Mouse (Mus musculus) layer of hippocampus, postnatal 25 days (tissue): ENCODE results near the gene Atad2b. TPM values are rescaled to one million over a fixed set of nuclear protein-coding genes. Genes with fewer than 3 reads are reported as not detected.
"Not testable (repeated sequence)": the region's sequence is repeated elsewhere in the genome, so short reads cannot be mapped to it uniquely, and the experiment has no call there.

Source experiments
- DNase-seq, 2 experiments: peaks; one replicate each; pipeline ENCODE4 v3.0.0; 2022; ENCODE audit warnings: mixed read lengths in 2 of 2, low spot score in 1 of 2; ENCODE audit errors: extremely low spot score in 1 of 2
- total RNA-seq, 2 experiments: library from RNA; stranded (reverse); gene quantifications; 2 replicates each; pipeline ENCODE4 v1.2.3; 2021

Atad2b gene
- total RNA-seq, result 10 to 100 TPM; 28.1 to 36.0 TPM

GRCm38 (mm10) chr12:4916994-4917804 lies at the start of gene Atad2b:
Atad2b (plus strand) TSS chr12:4917353.
- peak; percentile 94 to 97 for DNase-seq

GRCm38 (mm10) chr12:4868924-4869323 lies 48.2 kb upstream of the Atad2b start:
- no peak for DNase-seq

DNA sequence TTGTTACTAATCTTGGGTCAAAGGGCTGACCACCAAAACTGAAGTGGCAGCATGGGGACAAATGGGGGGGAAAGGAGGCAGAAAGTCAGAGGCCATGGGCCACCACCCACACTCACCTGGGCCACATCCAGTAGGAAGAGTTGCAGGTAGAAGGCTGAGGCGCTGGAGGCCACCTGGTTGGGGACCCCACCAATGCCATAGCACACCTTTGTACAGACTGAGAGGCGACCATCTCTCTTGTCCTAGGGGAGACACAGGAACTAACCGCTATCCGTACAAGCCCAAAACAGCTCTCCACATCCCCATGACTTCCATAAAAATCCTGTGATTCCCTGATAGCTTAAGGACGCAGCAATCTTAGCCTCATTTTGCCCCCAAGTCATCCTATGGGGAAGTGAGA lies 45.9 kb upstream of the Atad2b start:
- no peak for DNase-seq

- no peak for DNase-seq
Observed at GRCm38 (mm10) chr12:4872273-4872672, 44.9 kb upstream of the Atad2b start.

GRCm38 (mm10) chr12:4872983-4873477 lies 44.1 kb upstream of the Atad2b start:
- DNase-seq, result no peak

DNA sequence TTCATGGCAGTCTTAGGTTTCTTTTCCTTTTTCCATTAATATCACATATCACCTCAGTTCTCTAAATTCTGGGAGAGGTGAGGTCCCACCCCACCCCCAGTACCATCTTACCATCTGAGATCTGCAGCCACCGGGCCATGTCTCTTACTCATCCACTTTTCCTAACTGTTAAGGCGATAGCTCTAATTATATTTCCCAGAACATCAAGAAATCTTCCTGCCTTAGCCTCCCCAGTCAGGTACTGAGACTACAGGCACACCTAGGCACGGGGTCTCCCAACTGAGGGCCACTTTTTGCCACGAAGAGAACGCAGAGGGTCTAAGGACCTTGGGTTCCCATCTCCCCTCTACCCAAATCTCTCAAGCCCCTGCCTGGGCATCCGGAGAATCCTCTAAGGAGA lies 43.6 kb upstream of the Atad2b start:
- DNase-seq, result no peak

- DNase-seq, result peak in 1 of 2 experiments; percentile 37
Observed at GRCm38 (mm10) chr12:4874161-4874927, 42.8 kb upstream of the Atad2b start, which contains the start of gene Mfsd2b. Mfsd2b (minus strand) TSS chr12:4874359.

GRCm38 (mm10) chr12:4875623-4876022 lies 41.5 kb upstream of the Atad2b start:
- DNase-seq, result no peak

DNA sequence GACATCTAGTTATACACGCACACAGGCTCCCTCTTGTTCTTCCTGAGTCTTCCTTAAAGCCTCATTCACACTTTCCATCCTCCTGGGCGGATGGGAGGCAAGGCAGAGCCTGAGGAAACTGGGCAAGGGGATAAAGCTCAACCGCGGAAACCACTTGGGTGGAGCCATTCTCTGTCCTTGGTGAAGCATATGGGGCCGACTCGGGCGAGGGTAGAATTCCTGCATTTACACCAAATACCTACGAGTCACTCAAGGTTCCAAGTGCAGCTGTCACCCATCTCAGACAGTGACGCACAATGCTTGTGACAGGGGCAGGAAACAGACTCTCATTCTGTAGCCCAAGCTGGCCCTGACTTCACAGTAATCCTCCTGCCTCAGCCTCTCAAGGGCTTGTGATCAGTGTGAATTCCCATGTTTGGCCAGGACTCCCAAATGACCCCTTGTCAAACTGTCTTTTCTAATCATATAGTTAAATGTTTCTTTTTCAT lies 38.8 kb upstream of the Atad2b start:
- DNase-seq, result no peak

- no peak for DNase-seq
Observed at GRCm38 (mm10) chr12:4879048-4879447, 38.1 kb upstream of the Atad2b start.

GRCm38 (mm10) chr12:4882086-4882485 lies 35.1 kb upstream of the Atad2b start:
- no peak for DNase-seq

DNA sequence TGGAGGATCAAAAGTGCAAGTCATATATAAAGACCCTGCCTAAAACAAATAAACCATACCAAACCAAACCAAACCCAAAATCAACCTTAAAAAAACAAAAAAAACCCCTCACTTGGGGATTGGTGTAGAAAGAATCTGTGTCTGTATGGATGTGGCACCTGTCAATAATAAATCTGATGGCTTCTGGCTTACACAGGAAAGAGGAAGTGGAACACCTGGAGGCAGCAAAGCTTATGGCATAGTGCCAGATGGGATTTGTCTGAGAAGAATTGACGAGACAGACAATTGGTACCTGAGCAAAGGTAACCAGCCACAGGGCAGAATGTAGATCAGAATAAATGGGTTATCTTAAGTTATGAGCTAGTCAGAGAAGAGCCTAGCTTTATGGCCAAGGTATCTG lies 32.1 kb upstream of the Atad2b start:
- DNase-seq, result no peak

GRCm38 (mm10) chr12:4886581-4886980 lies 30.6 kb upstream of the Atad2b start:
- not testable (repeated sequence) for DNase-seq

GRCm38 (mm10) chr12:4888739-4889138 lies 28.4 kb upstream of the Atad2b start:
- DNase-seq, result no peak

DNA sequence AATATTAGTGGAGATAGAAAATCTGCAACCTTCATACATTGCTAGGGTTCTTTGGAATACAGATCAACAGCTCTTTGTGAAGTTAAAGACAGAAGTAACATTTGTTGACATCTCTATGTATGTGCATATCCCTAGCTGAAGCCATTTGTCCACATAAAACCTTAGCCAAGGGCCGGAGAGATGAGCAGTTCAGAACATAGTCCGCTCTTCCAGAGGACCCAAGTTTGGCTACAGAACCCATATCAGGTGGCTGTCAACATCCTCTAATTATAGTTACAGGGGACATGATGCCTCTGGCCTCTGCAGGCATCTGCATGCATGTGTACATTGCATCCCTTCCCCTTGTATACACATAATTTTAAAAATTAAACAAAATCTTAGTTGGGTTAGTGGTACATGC lies 27.9 kb upstream of the Atad2b start:
- DNase-seq, result no peak

DNA sequence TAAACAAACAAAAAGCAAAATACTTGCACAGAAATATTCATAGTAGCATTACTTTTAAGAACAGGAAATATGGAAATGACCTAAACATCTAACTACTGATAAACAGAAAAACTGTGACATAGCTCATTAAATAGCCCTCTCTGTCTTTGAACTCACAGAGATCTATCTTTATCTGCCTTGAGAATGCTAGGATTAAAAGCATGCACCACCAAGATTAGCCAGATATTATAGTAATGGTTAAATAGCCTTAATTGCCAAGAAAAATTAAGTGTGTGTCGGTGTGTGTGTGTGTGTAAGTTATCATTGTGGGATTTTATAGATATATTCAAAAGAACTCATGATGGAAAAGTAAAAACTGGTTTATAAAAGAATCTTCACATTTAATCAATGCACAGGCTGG lies 27.3 kb upstream of the Atad2b start:
- no peak for DNase-seq

DNA sequence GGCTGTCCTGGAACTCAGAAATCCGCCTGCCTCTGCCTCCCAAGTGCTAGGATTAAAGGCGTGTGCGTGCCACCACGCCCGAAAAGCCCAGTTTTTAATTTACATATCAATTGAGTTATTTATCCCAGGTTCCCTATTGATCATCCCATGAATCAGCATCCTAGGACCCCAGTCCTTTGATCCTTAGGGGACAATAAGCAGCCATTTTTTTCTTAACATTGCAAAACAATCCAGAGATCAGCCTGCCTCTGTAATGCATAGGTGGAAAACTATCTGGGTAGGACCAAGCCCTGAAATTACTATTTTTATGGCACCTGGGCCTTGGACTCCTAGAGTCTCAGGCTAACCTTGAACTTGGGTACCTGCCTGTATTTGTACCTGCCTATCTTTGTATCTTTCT lies 19.1 kb upstream of the Atad2b start:
- DNase-seq, result no peak

DNA sequence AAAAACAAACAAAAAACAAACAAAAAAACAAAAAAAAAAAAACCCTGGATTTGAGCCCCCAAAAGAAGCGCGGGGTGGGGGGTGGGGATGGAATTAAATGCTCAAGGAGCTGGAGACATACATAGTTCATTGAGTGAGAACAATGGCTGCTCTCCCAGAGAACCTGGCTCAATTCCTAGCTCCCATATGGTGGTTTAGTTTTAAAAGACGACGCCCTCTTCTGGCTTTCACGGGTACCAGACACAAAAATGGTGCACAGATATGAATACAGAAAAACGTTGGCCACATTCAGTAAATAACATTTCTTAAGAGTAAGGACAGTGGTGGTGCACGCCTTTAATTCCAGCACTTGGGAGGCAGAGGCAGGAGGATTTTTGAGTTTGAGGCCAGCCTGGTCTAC lies 11.2 kb upstream of the Atad2b start:
- DNase-seq, result no peak

GRCm38 (mm10) chr12:4906476-4906875 lies 10.7 kb upstream of the Atad2b start:
- DNase-seq, result no peak

DNA sequence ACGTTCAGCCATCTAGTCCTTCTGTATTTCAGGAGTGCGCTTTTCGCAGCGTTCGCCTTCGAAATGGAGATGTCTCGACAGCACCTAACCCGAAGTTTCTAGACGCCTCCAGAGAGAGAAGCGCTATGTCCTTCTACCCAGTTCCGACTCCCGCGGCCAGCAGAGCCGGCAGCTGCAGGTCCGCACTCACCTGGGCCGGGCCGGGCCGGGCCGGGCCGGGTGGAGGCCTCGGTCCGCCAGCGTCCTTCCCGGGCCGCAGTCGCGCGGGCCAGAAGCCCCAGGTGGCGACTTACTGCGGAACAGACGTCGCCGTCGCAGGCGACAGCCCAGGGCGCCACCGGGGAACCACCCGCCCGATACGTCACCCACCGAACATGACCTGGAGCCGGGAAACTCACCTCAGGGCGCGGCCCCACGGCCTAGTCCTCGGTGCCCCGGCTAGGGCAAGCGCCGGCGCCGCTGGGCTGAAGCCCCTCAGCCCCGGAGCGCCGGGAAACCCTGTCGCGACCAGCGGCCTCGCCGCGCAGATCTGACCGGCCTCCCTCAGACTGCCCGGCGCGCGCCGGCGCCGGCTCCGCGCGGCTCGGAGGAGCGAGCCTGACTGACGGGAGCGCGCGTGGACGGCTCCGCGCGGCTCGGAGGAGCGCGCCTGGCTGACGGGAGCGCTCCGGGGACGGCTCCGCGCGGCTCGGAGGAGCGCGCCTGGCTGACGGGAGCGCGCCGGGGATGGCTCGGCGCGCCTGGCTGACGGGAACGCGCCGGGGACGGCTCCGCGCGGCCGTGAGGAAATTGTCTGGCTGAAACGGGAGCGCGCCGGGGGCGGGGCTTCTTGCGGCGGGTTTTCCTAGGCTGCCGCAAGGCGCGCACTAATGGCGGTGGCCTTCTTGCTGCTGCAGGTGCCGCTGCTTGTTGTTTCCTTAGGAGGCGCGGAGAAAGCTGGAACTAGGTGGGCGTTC lies 9.9 kb upstream of the Atad2b start, which contains the start of gene Ubxn2a:
TSS of gene Ubxn2a (minus strand) at position 755 of the 956 bp plus-strand sequence.
- DNase-seq, result peak; percentile 90 to 94
